Mouse (Mus musculus): ENCODE measurements around the gene Tmsb15b1. TPM values are rescaled to one million over a fixed set of nuclear protein-coding genes. Genes with fewer than 3 reads are reported as not detected.

The Tmsb15b1 gene
- total and polyA plus RNA-seq, 3 experiments: not detected

Other genes starting within 250 kb of the Tmsb15b1 start
- 617 and 648 TPM in 2 replicates for gene Morf4l2, start 233.2 kb downstream of the Tmsb15b1 start, total RNA-seq (2012; rRNA removed)
- gene Morf4l2, start 233.2 kb downstream of the Tmsb15b1 start, polyA plus RNA-seq (2012; ENCODE audit: insufficient read depth in 1 of 2, insufficient read length in 2 of 2, low read depth in 1 of 2, low replicate concordance in 2 of 2, missing spikeins in 1 of 2): 100 to 1,000 TPM in 1 of 2 experiments, not detected in 1; 921 TPM
- gene Glra4, start 196.7 kb downstream of the Tmsb15b1 start, total RNA-seq (2012; rRNA removed): not detected in 2 replicates
- gene Glra4, start 196.7 kb downstream of the Tmsb15b1 start, polyA plus RNA-seq (2012; ENCODE audit: insufficient read depth in 1 of 2, insufficient read length in 2 of 2, low read depth in 1 of 2, low replicate concordance in 2 of 2, missing spikeins in 1 of 2): under 1 TPM in 1 of 2 experiments, not detected in 1; 0.13 TPM
- 1.0 and 1.2 TPM in 2 replicates for gene Plp1, start 154.2 kb downstream of the Tmsb15b1 start, total RNA-seq (2012; rRNA removed)
- gene Plp1, start 154.2 kb downstream of the Tmsb15b1 start, polyA plus RNA-seq (2012; ENCODE audit: insufficient read depth in 1 of 2, insufficient read length in 2 of 2, low read depth in 1 of 2, low replicate concordance in 2 of 2, missing spikeins in 1 of 2): 10 to 100 TPM in 1 of 2 experiments, 1 to 10 TPM in 1; 2.5 to 30.8 TPM
- not detected in 2 replicates for gene Rab9b, start 108.1 kb downstream of the Tmsb15b1 start, total RNA-seq (2012; rRNA removed)
- not detected for gene Rab9b, start 108.1 kb downstream of the Tmsb15b1 start, polyA plus RNA-seq (2012; ENCODE audit: insufficient read depth in 1 of 2, insufficient read length in 2 of 2, low read depth in 1 of 2, low replicate concordance in 2 of 2, missing spikeins in 1 of 2)
- not detected in 2 replicates for gene H2bfm, start 49.5 kb downstream of the Tmsb15b1 start, total RNA-seq (2012; rRNA removed)
- gene H2bfm, start 49.5 kb downstream of the Tmsb15b1 start, polyA plus RNA-seq (2012; ENCODE audit: insufficient read depth in 1 of 2, insufficient read length in 2 of 2, low read depth in 1 of 2, low replicate concordance in 2 of 2, missing spikeins in 1 of 2): not detected
- not detected in 2 replicates for gene Tmsb15b2, start 1.4 kb downstream of the Tmsb15b1 start, total RNA-seq (2012; rRNA removed)
- gene Tmsb15b2, start 1.4 kb downstream of the Tmsb15b1 start, polyA plus RNA-seq (2012; ENCODE audit: insufficient read depth in 1 of 2, insufficient read length in 2 of 2, low read depth in 1 of 2, low replicate concordance in 2 of 2, missing spikeins in 1 of 2): not detected
- gene Tmsb15l, start within 50 bp of the Tmsb15b1 start, total RNA-seq (2012; rRNA removed): not detected in 2 replicates
- gene Tmsb15l, start within 50 bp of the Tmsb15b1 start, polyA plus RNA-seq (2012; ENCODE audit: insufficient read depth in 1 of 2, insufficient read length in 2 of 2, low read depth in 1 of 2, low replicate concordance in 2 of 2, missing spikeins in 1 of 2): not detected
- gene Zcchc18, start 16.3 kb upstream of the Tmsb15b1 start, total RNA-seq (2012; rRNA removed): 0.04 TPM in 1 of 2 replicates, not detected in the other
- under 1 TPM in 1 of 2 experiments, not detected in 1; 0.61 TPM for gene Zcchc18, start 16.3 kb upstream of the Tmsb15b1 start, polyA plus RNA-seq (2012; ENCODE audit: insufficient read depth in 1 of 2, insufficient read length in 2 of 2, low read depth in 1 of 2, low replicate concordance in 2 of 2, missing spikeins in 1 of 2)
- gene Slc25a53, start 61.4 kb upstream of the Tmsb15b1 start, total RNA-seq (2012; rRNA removed): 4.2 and 5.1 TPM in 2 replicates
- 1 to 10 TPM in 1 of 2 experiments, not detected in 1; 8.6 TPM for gene Slc25a53, start 61.4 kb upstream of the Tmsb15b1 start, polyA plus RNA-seq (2012; ENCODE audit: insufficient read depth in 1 of 2, insufficient read length in 2 of 2, low read depth in 1 of 2, low replicate concordance in 2 of 2, missing spikeins in 1 of 2)
- gene Fam199x, start 72.7 kb upstream of the Tmsb15b1 start, total RNA-seq (2012; rRNA removed): 8.4 and 10.4 TPM in 2 replicates
- 1 to 10 TPM in 1 of 2 experiments, not detected in 1; 5.9 TPM for gene Fam199x, start 72.7 kb upstream of the Tmsb15b1 start, polyA plus RNA-seq (2012; ENCODE audit: insufficient read depth in 1 of 2, insufficient read length in 2 of 2, low read depth in 1 of 2, low replicate concordance in 2 of 2, missing spikeins in 1 of 2)
- gene Esx1, start 145.2 kb upstream of the Tmsb15b1 start, total RNA-seq (2012; rRNA removed): not detected in 2 replicates
- not detected for gene Esx1, start 145.2 kb upstream of the Tmsb15b1 start, polyA plus RNA-seq (2012; ENCODE audit: insufficient read depth in 1 of 2, insufficient read length in 2 of 2, low read depth in 1 of 2, low replicate concordance in 2 of 2, missing spikeins in 1 of 2)

Data from MEL (cell line).